Mouse (Mus musculus) liver, adult 2 months (tissue): ENCODE measurements around the gene Dnttip1.

Source experiments
- CTCF ChIP-seq: fragments of 200-500 bp; IDR thresholded peaks from 2 replicates; pipeline ENCODE4 v1.5.1; 2011; ENCODE audit warnings: low read depth, low read length, control low read depth
- POLR2A ChIP-seq: fragments of 200-500 bp; IDR thresholded peaks from 2 replicates; pipeline ENCODE4 v1.6.1; 2011; ENCODE audit warnings: low read length, control low read depth; ENCODE audit not compliant: insufficient read depth; ENCODE audit errors: extremely low read depth

GRCm38 (mm10) chr2:164758692-164759091 lies 12.9 kb downstream of the Dnttip1 start:
- TF ChIP-seq CTCF (no peak), POLR2A (no peak)
